ENCODE assay signal across 8 mouse cellular contexts in the genomic region with DNA sequence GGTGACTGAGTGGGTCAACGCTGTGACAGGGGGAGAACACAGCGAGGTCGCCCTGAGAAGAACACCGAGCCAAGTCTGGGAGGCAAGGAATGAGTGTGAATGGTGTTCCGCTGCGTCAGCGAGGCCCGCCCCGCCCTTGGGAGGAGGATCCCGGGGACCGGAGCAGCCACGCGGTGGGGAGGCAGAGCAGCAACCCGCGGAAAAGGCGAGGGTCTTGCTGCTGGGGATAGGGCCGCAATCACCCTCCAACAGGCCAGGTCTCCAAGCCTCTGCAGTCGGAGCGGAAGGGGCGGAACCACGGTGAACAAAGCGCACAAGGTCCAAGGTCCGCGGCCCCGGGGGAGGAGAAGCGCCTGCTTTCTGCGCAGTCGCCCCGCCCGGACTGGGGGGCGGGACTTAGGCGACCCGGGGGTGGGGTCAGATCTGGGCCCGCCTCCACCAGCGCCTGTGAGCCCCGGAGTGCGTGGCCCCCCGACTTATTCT. TPM values are rescaled to one million over a fixed set of nuclear protein-coding genes. Genes with fewer than 3 reads are reported as not detected.
DNase-seq lines count a peak whose midpoint lies in the region; ATAC-seq lines count a peak whose summit lies in the region.

Gene Plscr3 (plus strand): TSS at position 179 of the 483 bp plus-strand sequence.

- H3K9me3 ChIP-seq in heart, embryonic 13.5 days = no peaks in the 10 kb centered on the region
- no peaks in the 10 kb centered on the region for H3K9me3 ChIP-seq in liver, embryonic 12.5 days (replicated peaks)
- H3K9me3 ChIP-seq in stomach, embryonic 15.5 days = no peaks in the 10 kb centered on the region

- H3K4me2 ChIP-seq in heart, embryonic 13.5 days = peak within 1 kb of the TSS; percentile 89
- peak within 1 kb of the TSS; percentile 92 for H3K4me2 ChIP-seq in liver, embryonic 12.5 days
- H3K4me2 ChIP-seq in stomach, embryonic 15.5 days = peak within 1 kb of the TSS; percentile 84

- under 1% methylated on average over 38 of the region's 38 CpGs for WGBS in heart, embryonic 13.5 days
- under 1% methylated on average over 38 of the region's 38 CpGs for WGBS in liver, embryonic 12.5 days (ENCODE audit: insufficient replicate concordance)
- WGBS in stomach, embryonic 15.5 days = under 1% methylated on average over 38 of the region's 38 CpGs

- H3K4me1 ChIP-seq in heart, embryonic 13.5 days = peaks cover 38% of the 10 kb centered on the region
- H3K4me1 ChIP-seq in liver, embryonic 12.5 days = peaks cover 72% of the 10 kb centered on the region
- H3K4me1 ChIP-seq in stomach, embryonic 15.5 days = peaks cover 20% of the 10 kb centered on the region

- H3K27me3 ChIP-seq in heart, embryonic 13.5 days (replicated peaks) = no peaks in the 10 kb centered on the region
- H3K27me3 ChIP-seq in liver, embryonic 12.5 days (replicated peaks) = no peaks in the 10 kb centered on the region
- no peaks in the 10 kb centered on the region for H3K27me3 ChIP-seq in stomach, embryonic 15.5 days (replicated peaks)

- peak within 1 kb of the TSS; percentile 94 for H3K9ac ChIP-seq in heart, embryonic 13.5 days
- peak within 1 kb of the TSS; percentile 87 for H3K9ac ChIP-seq in liver, embryonic 12.5 days
- H3K9ac ChIP-seq in stomach, embryonic 15.5 days = peak within 1 kb of the TSS; percentile 59

- peak; percentile 88 for DNase-seq in CD4-positive helper T cell, adult 2 months (ENCODE audit: low read depth, low spot score)
- peak; percentile 83 for DNase-seq in brain, embryonic 18.5 days (ENCODE audit: low read depth, low spot score)
- peak; percentile 97 for DNase-seq in kidney, postnatal 10 days
- DNase-seq in natural killer cell, adult 2 months (ENCODE audit: low spot score in 2 of 2) = peak; percentile 82 to 85

- H3K4me3 ChIP-seq in heart, embryonic 13.5 days = peak within 1 kb of the TSS; percentile 88
- H3K4me3 ChIP-seq in liver, embryonic 12.5 days = peak within 1 kb of the TSS; percentile 73
- H3K4me3 ChIP-seq in stomach, embryonic 15.5 days (replicated peaks) = peak within 1 kb of the TSS; percentile 72

- H3K27ac ChIP-seq in heart, embryonic 13.5 days (replicated peaks) = peak within 1 kb of the TSS; percentile 97
- peak within 1 kb of the TSS; percentile 99 for H3K27ac ChIP-seq in liver, embryonic 12.5 days
- peak within 1 kb of the TSS; percentile 93 for H3K27ac ChIP-seq in stomach, embryonic 15.5 days

- ATAC-seq in erythroid progenitor cell, adult 5-6 weeks (replicated peaks; ENCODE audit: low FRiP score, poor library complexity, severe bottlenecking) = peak; percentile 90
- ATAC-seq in heart, embryonic 13.5 days (ENCODE audit: extremely low read depth, insufficient number of reproducible peaks, low FRiP score, low TSS enrichment) = peak; percentile 92
- ATAC-seq in liver, embryonic 12.5 days = peak; percentile 90
- ATAC-seq in stomach, embryonic 15.5 days (ENCODE audit: insufficient read depth, low FRiP score, low read depth) = peak; percentile 92

- H3K36me3 ChIP-seq in heart, embryonic 13.5 days = peaks cover 37% of the 10 kb centered on the region
- H3K36me3 ChIP-seq in liver, embryonic 12.5 days = peaks cover 37% of the 10 kb centered on the region
- peaks cover 33% of the 10 kb centered on the region for H3K36me3 ChIP-seq in stomach, embryonic 15.5 days

RNA-seq across cellular contexts. Expression of gene Plscr3, which starts in this region (rescaled TPM):
- 24.9 and 26.0 TPM in 2 replicates for total RNA-seq in erythroid progenitor cell, adult 5-6 weeks (2015; ENCODE audit: low replicate concordance)
- total RNA-seq in erythroid progenitor cell, adult 5-6 weeks (2017; ENCODE audit: low replicate concordance) = 15.1 and 27.7 TPM in 2 replicates
- polyA plus RNA-seq in heart, embryonic 13.5 days (2015; fragmentation: Nextera tagmentation; extraction: Ambion mirVana) = 75.4 and 76.2 TPM in 2 replicates
- 37.0 and 37.7 TPM in 2 replicates for polyA plus RNA-seq in liver, embryonic 12.5 days (2016; fragmentation: Nextera tagmentation; extraction: Ambion mirVana)
- 80.8 and 81.3 TPM in 2 replicates for polyA plus RNA-seq in stomach, embryonic 15.5 days (2015; fragmentation: Nextera tagmentation; extraction: Ambion mirVana)

Comparison
In these comparisons a context has a peak if more than half of its experiments do, and no peak if none do; other contexts are left out.
1. Peak in every context shown above with its lines: DNase-seq, ATAC-seq, H3K4me3 ChIP-seq and H3K27ac ChIP-seq.